12 mouse cellular contexts compared by ENCODE assay signal in the genomic region with DNA sequence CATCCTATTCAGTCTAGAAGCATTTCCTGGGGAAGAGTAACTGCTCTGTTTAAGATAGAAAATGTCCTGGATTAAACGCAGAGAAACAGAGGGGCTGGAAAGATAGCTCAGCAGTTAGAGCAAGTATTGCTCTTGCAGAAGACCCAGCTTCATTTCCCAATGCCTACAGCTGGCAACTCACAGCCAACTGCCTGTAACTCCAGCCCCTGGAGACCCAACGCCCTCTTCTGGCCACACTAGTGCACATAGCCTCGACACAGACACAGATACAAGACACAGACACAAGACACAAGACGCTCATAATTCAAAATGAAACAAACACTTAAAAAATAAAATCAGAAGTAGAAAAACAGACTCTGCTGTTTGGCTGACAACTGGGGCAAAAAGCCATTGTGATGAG.
A peak's percentile ranks its signal among the peaks of the same experiment; 100 is the strongest.
DNase-seq lines count a peak whose midpoint lies in the region; TF ChIP-seq lines count a peak whose summit lies in the region.
"Had no signal": no experiment of that assay in that cellular context is flagged by ENCODE, and none has a peak within 500 bp of the region (broad histone marks: within the 10 kb centered on the region; RNA-seq: fewer than 3 reads in every experiment).

No protein-coding gene starts in this region.

- DNase-seq in cerebellum, postnatal 10 days = peak; percentile 16 to 28
- no peak for DNase-seq in cerebellum, adult 8-10 months
- peak; percentile 24 for DNase-seq in left cerebral cortex, postnatal 4 days
- no peak for DNase-seq in left cerebral cortex, adult 8-10 months (ENCODE audit: low spot score in 2 of 2)
- DNase-seq in embryo, embryonic 10.5 days (ENCODE audit: low spot score) = peak; percentile 44
- DNase-seq in urinary bladder, postnatal 14 days (ENCODE audit: low spot score) = no peak
- DNase-seq in spleen, postnatal 10 days (ENCODE audit: low spot score in 2 of 2) = no peak
- DNase-seq: cerebellum, adult 9-11 months; heart, postnatal 36 days; thymus, postnatal 36 days had no signal

- H3K4me3 ChIP-seq in E14TG2a.4 (replicated peaks; ENCODE audit: low read length) = no peak overlapping the region
- H3K4me3 ChIP-seq: intestine, embryonic 15.5 days had no signal

- no peaks in the 10 kb centered on the region for H3K27me3 ChIP-seq in E14TG2a.4 (ENCODE audit: insufficient read depth, low read length)
- H3K27me3 ChIP-seq: intestine, embryonic 15.5 days had no signal

- intact Hi-C loops in left cerebral cortex, postnatal 4 days (cut with DNase I) = no loop called here

- no peaks in the 10 kb centered on the region for H3K36me3 ChIP-seq in E14TG2a.4 (ENCODE audit: insufficient read depth, low read length)
- H3K36me3 ChIP-seq: intestine, embryonic 15.5 days had no signal

- TF ChIP-seq CTCF in E14TG2a.4 (conservative IDR thresholded peaks at IDR 0.05; ENCODE audit: low read length) = peak; percentile 27

- no peaks in the 10 kb centered on the region for H3K9me3 ChIP-seq in E14TG2a.4 (ENCODE audit: low read length)
- H3K9me3 ChIP-seq: intestine, embryonic 15.5 days had no signal

- H3K4me1 ChIP-seq in E14TG2a.4 (replicated peaks; ENCODE audit: low read depth, low read length) = peaks cover 17% of the 10 kb centered on the region
- H3K4me1 ChIP-seq: intestine, embryonic 15.5 days had no signal

Comparison
In these comparisons a context has a peak if more than half of its experiments do, and no peak if none do; other contexts are left out.
1. DNase-seq: peak in cerebellum, postnatal 10 days (2 of 2), left cerebral cortex, postnatal 4 days (single experiment) and embryo, embryonic 10.5 days (single experiment); none in cerebellum, adult 8-10 months (single experiment), left cerebral cortex, adult 8-10 months (0 of 2), urinary bladder, postnatal 14 days (single experiment) and spleen, postnatal 10 days (0 of 2).